Mouse (Mus musculus) forebrain, embryonic 11.5 days (tissue): ENCODE measurements around the gene Hs3st6. TPM values are rescaled to one million over a fixed set of nuclear protein-coding genes. Genes with fewer than 3 reads are reported as not detected.

ENCODE experiments used
- ATAC-seq: fragments of 200-750 bp; cut with Nextera tagmentation; replicated peaks from 2 replicates; pipeline ENCODE4 v1.8.0; 2017; ENCODE audit warnings: moderate TSS enrichment; ENCODE audit not compliant: low FRiP score
- DNase-seq: peaks from one replicate; pipeline ENCODE4 v3.0.0-alpha.2; 2017; ENCODE audit warnings: low spot score
- H3K27ac ChIP-seq: fragments of 300-500 bp; sonication (generic); 2 replicates; pipeline ENCODE4 v1.5.1; 2014; ENCODE audit warnings: low read depth, low read length
- H3K27me3 ChIP-seq: fragments of 300-500 bp; sonication (generic); 2 replicates; pipeline ENCODE4 v1.6.1; 2014; ENCODE audit warnings: mild to moderate bottlenecking, low read length, mixed read lengths; ENCODE audit not compliant: control insufficient read depth, insufficient read depth
- H3K36me3 ChIP-seq: fragments of 300-500 bp; sonication (generic); 2 replicates; pipeline ENCODE4 v1.6.1; 2014; ENCODE audit warnings: mild to moderate bottlenecking, low read length, moderate library complexity, mixed read lengths; ENCODE audit not compliant: control insufficient read depth, insufficient read depth
- H3K4me1 ChIP-seq: fragments of 300-500 bp; sonication (generic); replicated peaks from 2 replicates; pipeline ENCODE4 v1.6.1; 2014; ENCODE audit warnings: low read length, mixed read lengths; ENCODE audit not compliant: control insufficient read depth, insufficient read depth
- H3K4me2 ChIP-seq: fragments of 300-500 bp; sonication (generic); 2 replicates; pipeline ENCODE4 v1.6.1; 2014; ENCODE audit warnings: low read depth, mild to moderate bottlenecking, low read length, moderate library complexity, mixed read lengths; ENCODE audit not compliant: severe bottlenecking
- H3K4me3 ChIP-seq: fragments of 300-500 bp; sonication (generic); 2 replicates; pipeline ENCODE4 v1.5.1; 2014; ENCODE audit warnings: low read depth, low read length
- H3K9ac ChIP-seq: fragments of 300-500 bp; sonication (generic); 2 replicates; pipeline ENCODE4 v1.6.1; 2014; ENCODE audit warnings: low read length
- H3K9me3 ChIP-seq: fragments of 300-500 bp; sonication (generic); 2 replicates; pipeline ENCODE4 v1.6.1; 2016; ENCODE audit warnings: low read length, mixed read lengths; ENCODE audit not compliant: control insufficient read depth
- WGBS: fragments of 180-500 bp; shearing (Covaris S2); extraction: QIAGEN DNeasy Blood & Tissue Kit; methylation state at CpG from one replicate; pipeline ENCODE4 v1.1.7; 2014; 5-methylcytosine and 5-hydroxymethylcytosine counted together
- polyA plus RNA-seq: library from polyadenylated mRNA; unstranded; fragments of >200 nt; fragmentation: Nextera tagmentation; extraction: Ambion mirVana; gene quantifications from 2 replicates; pipeline ENCODE4 v1.2.1, GENCODE M21; 2014

Gene Hs3st6
- polyA plus RNA-seq, 1 experiment from 2014 or later: 0.21 TPM

- H3K27ac ChIP-seq: no peak overlapping the region
- peak; percentile 77 for ATAC-seq
- 18% methylated on average over 7 of the region's 7 CpGs for WGBS
Observed at GRCm38 (mm10) chr17:24745526-24746497, 7.0 kb upstream of the Hs3st6 start.

GRCm38 (mm10) chr17:24746986-24747385 lies 5.8 kb upstream of the Hs3st6 start:
- 48% methylated on average over 4 of the region's 4 CpGs for WGBS
- Histone ChIP-seq H3K4me1 (no peaks in the 10 kb centered on the region), H3K4me2 (no peak overlapping the region), H3K27me3 (peaks cover 13% of the 10 kb centered on the region), H3K9me3 (no peaks in the 10 kb centered on the region), H3K4me3 (no peak overlapping the region), H3K36me3 (no peaks in the 10 kb centered on the region), H3K9ac (no peak overlapping the region), H3K27ac (no peak overlapping the region)
- ATAC-seq (no peak), DNase-seq (no peak)

More at GRCm38 (mm10) chr17:24745526-24746497, 7.0 kb upstream of the Hs3st6 start:
- Histone ChIP-seq H3K4me1 (no peaks in the 10 kb centered on the region), H3K36me3 (no peaks in the 10 kb centered on the region), H3K9ac (no peak overlapping the region), H3K4me2 (no peak overlapping the region), H3K9me3 (no peaks in the 10 kb centered on the region), H3K4me3 (no peak overlapping the region), H3K27me3 (peaks cover 3% of the 10 kb centered on the region)
- DNase-seq: peak; percentile 88

DNA sequence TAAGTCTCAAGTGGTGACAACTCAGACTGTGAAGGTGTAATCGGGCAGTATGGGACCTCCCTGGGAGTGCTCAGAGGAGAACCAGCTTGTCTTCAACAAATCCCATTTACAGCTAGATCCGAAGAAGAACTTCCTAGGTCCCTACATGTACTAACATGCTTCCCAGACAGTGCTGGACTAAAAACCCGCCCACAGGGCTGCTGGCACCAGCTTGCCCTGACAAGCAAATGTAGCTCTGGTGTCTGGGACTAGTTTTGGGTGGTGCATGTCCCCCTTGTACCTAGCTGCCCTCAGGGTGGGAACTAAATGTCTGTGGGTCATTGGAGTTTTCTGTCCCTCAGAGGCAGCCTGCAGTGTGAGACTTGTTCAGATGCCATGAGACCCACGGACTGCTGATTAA lies 1.3 kb upstream of the Hs3st6 start:
- Histone ChIP-seq H3K9me3 (no peaks in the 10 kb centered on the region), H3K36me3 (no peaks in the 10 kb centered on the region), H3K4me1 (peaks cover 12% of the 10 kb centered on the region), H3K4me2 (no peak overlapping the region), H3K4me3 (no peak overlapping the region), H3K27me3 (peaks cover 51% of the 10 kb centered on the region), H3K27ac (no peak overlapping the region), H3K9ac (no peak overlapping the region)
- no peak for ATAC-seq
- 22% methylated on average over 4 of the region's 4 CpGs for WGBS
- DNase-seq: no peak

GRCm38 (mm10) chr17:24757394-24757793 lies 4.6 kb downstream of the Hs3st6 start:
- no peak for DNase-seq

DNA sequence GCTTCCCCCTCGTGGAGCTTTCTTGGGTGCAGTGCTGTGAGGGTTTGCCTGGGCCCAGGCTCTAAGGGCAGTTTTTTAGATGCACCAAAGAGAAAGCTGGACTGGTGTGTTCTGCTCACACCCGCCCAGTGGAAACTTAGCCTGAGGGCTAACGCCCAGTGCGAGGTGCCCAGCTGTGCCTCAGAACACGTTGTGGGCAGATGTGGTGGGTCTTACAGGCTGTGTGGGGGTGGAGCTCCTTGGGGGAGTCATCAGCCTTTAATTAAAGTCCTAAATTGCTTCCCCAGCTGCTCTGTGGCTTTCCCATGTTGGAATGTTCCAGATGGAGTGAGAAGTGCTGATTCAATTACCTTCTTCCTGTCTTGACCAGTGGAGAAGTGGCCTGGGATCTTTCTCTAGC lies 8.3 kb downstream of the Hs3st6 start:
- H3K36me3 ChIP-seq: no peaks in the 10 kb centered on the region
- no peak overlapping the region for H3K4me3 ChIP-seq
- DNase-seq: no peak
- H3K9me3 ChIP-seq: no peaks in the 10 kb centered on the region
- ATAC-seq: no peak
- no peak overlapping the region for H3K9ac ChIP-seq
- H3K27ac ChIP-seq: no peak overlapping the region
- H3K4me2 ChIP-seq: no peak overlapping the region
- WGBS: 64% methylated on average over 5 of the region's 5 CpGs
- no peaks in the 10 kb centered on the region; the same call in 1 of the 2 replicates for H3K27me3 ChIP-seq
- H3K4me1 ChIP-seq: no peaks in the 10 kb centered on the region; the same call in 1 of the 2 replicates

More at GRCm38 (mm10) chr17:24757394-24757793, 4.6 kb downstream of the Hs3st6 start:
- no peak overlapping the region for H3K27ac ChIP-seq
- peaks cover 34% of the 10 kb centered on the region for H3K27me3 ChIP-seq
- H3K4me3 ChIP-seq: no peak overlapping the region
- WGBS: 88% methylated on average over 1 of the region's 1 CpGs
- H3K4me2 ChIP-seq: no peak overlapping the region
- no peaks in the 10 kb centered on the region for H3K36me3 ChIP-seq
- no peak overlapping the region for H3K9ac ChIP-seq
- no peaks in the 10 kb centered on the region for H3K9me3 ChIP-seq
- peaks cover 10% of the 10 kb centered on the region for H3K4me1 ChIP-seq
- no peak for ATAC-seq

DNA sequence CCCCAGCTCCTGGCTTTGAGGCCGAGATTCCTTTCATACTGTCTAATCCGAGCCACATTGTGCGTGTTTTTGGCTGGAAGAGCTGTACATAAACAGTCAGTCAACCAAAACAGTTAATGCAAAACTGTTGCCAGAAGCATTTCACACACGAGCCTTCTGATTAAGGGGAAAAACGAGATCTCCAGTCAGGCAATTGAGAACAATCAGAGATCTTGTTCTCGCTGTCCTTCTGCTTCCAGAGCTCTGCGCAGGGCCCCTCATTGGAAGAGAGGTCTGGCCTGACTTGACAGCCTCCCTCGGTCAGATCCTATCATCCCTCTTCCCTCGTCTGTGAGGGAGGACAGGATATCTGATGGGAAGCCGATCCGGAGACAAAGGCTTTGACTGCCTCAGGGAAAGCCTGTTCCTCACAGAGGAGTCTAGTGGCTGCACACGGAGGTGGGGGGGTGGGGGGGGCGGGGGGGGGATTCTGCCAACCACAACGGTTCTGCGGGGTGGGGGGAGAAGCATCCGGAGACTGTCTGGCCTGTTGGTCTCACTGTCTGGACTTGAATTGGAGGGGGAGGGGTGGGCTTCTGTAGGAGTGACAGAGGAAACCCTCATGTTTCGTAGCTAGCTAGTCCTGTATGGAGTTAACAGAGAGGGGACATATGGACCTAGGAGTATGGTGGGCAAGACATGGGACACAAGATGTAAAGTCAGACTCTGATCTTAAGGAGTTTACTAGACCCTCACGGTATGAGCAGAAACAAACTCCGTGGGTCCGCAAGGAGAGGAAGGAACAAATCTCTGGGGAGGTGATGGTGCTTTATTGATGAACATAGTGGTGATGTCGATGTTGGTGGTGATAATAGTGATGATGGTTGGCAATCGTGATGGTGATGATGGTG lies 12.5 kb downstream of the Hs3st6 start:
- no peaks in the 10 kb centered on the region for H3K27me3 ChIP-seq
- no peak overlapping the region; the same call in 1 of the 2 replicates for H3K9ac ChIP-seq
- WGBS: 57% methylated on average over 22 of the region's 22 CpGs
- peaks cover 2% of the 10 kb centered on the region; the same call in 1 of the 2 replicates for H3K4me1 ChIP-seq
- H3K27ac ChIP-seq: no peak overlapping the region
- no peak overlapping the region for H3K4me3 ChIP-seq
- H3K4me2 ChIP-seq: no peak overlapping the region
- no peaks in the 10 kb centered on the region for H3K9me3 ChIP-seq
- DNase-seq (peak; percentile 47), ATAC-seq (no peak)
- H3K36me3 ChIP-seq: no peaks in the 10 kb centered on the region

- ATAC-seq: no peak
- no peak overlapping the region for H3K27ac ChIP-seq
- no peak overlapping the region for H3K4me2 ChIP-seq
- H3K9ac ChIP-seq: no peak overlapping the region
- H3K27me3 ChIP-seq: no peaks in the 10 kb centered on the region
- H3K4me1 ChIP-seq: peaks cover 2% of the 10 kb centered on the region; the same call in 1 of the 2 replicates
- no peak overlapping the region for H3K4me3 ChIP-seq
- 22% methylated on average over 12 of the region's 12 CpGs for WGBS
- no peaks in the 10 kb centered on the region for H3K9me3 ChIP-seq
- H3K36me3 ChIP-seq: no peaks in the 10 kb centered on the region
- DNase-seq: peak; percentile 39
Observed at GRCm38 (mm10) chr17:24766266-24766875, 13.6 kb downstream of the Hs3st6 start.

DNA sequence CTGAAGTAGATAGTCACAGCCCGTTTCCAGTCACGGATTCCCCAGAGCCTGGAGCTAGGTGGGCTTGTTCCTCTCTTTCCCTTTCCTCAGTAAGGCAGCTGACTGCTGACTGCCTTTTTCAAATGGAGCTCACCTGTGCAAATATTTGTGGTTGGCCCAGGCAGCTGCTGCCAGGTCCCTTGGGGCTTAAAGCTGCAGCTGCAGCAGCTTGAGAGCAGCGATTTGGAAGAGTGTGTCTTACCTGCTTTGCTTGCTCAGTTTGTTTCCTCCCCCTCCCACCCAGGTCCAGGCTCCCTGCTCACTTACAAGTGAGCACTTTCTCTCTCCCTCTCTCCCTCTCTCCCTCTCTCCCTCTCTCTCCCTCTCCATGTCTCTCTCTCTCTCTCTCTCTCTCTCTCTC lies 16.4 kb downstream of the Hs3st6 start:
- WGBS: 44% methylated on average over 3 of the region's 3 CpGs
- no peak overlapping the region for H3K9ac ChIP-seq
- no peak overlapping the region for H3K27ac ChIP-seq
- DNase-seq (peak; percentile 37), ATAC-seq (no peak)
- no peak overlapping the region for H3K4me3 ChIP-seq
- no peaks in the 10 kb centered on the region for H3K27me3 ChIP-seq
- H3K36me3 ChIP-seq: no peaks in the 10 kb centered on the region
- H3K4me1 ChIP-seq: peaks cover 2% of the 10 kb centered on the region; the same call in 1 of the 2 replicates
- no peaks in the 10 kb centered on the region for H3K9me3 ChIP-seq
- H3K4me2 ChIP-seq: no peak overlapping the region
